Mouse (Mus musculus) ZHBTc4 (cell line): ENCODE measurements at regions not wholly inside any gene's neighbourhood (a gene's known extent, or its start where the extent isn't known, plus 50 kb on each side); places are given as distances from the start of the nearest gene placed in this dataset.
A peak's percentile ranks its signal among the peaks of the same experiment; 100 is the strongest.

Experiments
- DNase-seq: peaks from one replicate; pipeline ENCODE4 v3.0.0-alpha.2; 2011; ENCODE audit warnings: low read depth, low spot score

DNA sequence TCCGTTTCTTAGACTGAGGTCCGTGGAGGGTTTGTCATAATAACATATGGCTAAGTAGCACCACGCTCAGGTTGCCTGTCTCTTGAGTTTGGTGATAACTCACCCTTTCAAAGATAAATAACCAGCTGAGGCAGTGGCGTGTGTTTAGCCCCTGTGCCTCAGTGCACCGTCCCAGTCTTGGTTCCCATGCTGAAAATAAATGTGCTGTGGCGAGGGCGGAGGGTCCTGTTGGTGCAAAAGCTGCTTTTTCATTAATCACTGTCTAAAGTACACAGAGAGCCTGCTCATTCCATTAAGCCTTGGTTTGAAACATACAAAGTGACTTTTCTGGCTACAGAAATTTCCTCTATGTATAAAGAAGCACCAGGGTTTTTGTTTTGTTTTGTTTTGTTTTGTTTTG, 439.8 kb upstream of the Fam84a start:
- DNase-seq, result no peak

GRCm38 (mm10) chr12:14574258-14574657, 422.4 kb upstream of the Fam84a start:
- no peak for DNase-seq

DNA sequence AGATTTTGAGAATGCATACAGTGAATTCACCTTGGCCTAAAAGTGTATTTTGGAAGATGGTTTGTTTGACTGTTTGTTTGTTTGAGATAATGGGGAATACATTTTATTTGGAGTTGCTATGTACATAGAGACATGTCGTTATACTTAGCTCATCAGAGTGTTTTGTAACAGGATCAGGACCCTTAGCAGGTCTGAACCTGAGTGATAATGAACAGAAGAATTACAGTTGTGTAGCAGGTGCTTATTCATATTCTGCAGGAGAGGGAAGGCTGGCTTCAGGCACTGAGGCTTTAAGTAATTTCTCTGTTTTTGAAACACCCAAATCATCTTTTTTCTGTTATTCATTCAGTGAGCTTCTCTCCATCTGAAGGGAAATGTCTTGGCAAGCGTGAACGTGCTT, 413.1 kb upstream of the Fam84a start:
- no peak for DNase-seq

DNA sequence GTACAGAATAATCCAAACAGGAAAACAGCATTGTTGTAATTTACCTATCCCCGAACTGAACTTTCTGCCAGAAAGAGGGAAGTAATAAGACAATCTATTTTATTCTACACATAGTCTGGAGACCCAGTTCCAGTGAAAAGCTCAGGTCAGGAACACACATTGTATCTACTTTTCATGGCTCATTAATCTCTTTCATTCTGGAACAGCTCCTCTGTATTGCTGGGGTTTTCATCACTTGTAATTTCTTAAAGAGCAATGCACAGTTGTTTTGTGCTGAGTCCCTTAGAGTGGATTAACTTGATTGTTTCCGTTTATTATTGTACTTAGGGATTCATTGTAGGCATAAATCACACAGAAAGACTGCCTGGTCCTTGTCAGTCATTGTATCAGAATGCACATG, 400.3 kb upstream of the Fam84a start:
- no peak for DNase-seq

GRCm38 (mm10) chr12:14549271-14549670, 397.4 kb upstream of the Fam84a start:
- DNase-seq, result no peak

DNA sequence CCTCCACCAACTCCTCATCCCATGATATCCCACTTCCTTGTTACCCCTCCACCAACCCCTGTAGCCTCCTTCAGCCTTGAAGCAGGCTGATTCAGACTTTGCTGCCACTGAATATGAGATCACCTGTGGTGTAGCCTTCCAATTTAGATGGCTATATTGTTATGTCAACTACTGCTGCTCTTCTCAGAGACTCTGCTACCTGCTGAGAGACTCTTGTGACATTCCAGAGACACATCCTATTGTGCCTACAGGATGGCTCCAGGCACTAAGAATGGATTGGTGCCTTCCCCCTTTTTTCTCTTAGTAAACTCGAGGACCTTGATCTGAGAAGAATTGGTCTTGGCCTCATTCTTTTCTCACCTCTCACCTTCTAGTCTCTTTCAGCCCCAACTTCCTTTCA, 369.9 kb upstream of the Fam84a start:
- peak; percentile 62 for DNase-seq

- no peak for DNase-seq
These were observed 363.7 kb upstream of the Fam84a start for GRCm38 (mm10) chr12:14515588-14515987.
